Mouse (Mus musculus): Measurements from ENCODE around the gene Chek2.

DNA sequence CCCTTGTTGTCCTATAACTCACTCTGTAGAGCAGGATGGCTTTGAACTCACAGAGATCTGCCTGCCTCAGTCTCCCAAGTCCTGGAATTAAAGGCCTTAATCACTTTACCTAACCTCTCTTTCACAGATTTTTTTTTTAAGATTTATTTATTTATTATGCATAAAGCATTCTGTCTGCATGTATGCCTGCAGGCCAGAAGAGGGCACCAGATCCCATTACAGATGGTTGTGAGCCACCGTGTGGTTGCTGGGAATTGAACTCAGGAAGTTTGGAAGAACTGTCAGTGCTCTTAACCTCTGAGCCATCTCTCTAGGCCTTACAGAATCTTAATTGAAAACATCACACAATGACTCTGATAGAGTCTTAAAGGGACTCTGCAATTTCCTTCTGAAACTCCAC, 13.2 kb downstream of the Chek2 start:
- TF ChIP-seq GATA1 (IDR thresholded peaks at IDR 0.05; ENCODE audit: low read length) (no peak), TAL1 (IDR thresholded peaks at IDR 0.05; ENCODE audit: low read length) (no peak)
